Mouse (Mus musculus): ENCODE measurements around the gene Ttc4.

The Ttc4 gene

GRCm38 (mm10) chr4:106614180-106614797, 64.5 kb downstream of the Ttc4 start:
- no peak for DNase-seq (ENCODE audit: low read depth, low spot score)

- DNase-seq (ENCODE audit: low read depth, low spot score), result no peak
Measured at GRCm38 (mm10) chr4:106613560-106613959, 65.2 kb downstream of the Ttc4 start.

GRCm38 (mm10) chr4:106613105-106613504, 65.6 kb downstream of the Ttc4 start:
- DNase-seq (ENCODE audit: low read depth, low spot score), result no peak
